8 mouse cellular contexts compared by ENCODE assay signal in genomic region chr6:144944435-144945365, GRCm38 (mm10).
DNase-seq lines count a peak whose midpoint lies in the region; ATAC-seq and TF ChIP-seq lines count a peak whose summit lies in the region.

No protein-coding gene starts in this region.

- no peak overlapping the region for H3K9ac ChIP-seq in kidney, embryonic 16.5 days (replicated peaks; ENCODE audit: low read length)
- no peak overlapping the region for H3K9ac ChIP-seq in forebrain, embryonic 14.5 days (ENCODE audit: low read length)
- H3K9ac ChIP-seq in limb, embryonic 14.5 days (ENCODE audit: low read depth, low read length, severe bottlenecking): no peak overlapping the region
- no peak overlapping the region for H3K9ac ChIP-seq in neural tube, embryonic 15.5 days (replicated peaks)

- no peaks in the 10 kb centered on the region for H3K9me3 ChIP-seq in kidney, embryonic 16.5 days (ENCODE audit: low read length)
- no peaks in the 10 kb centered on the region for H3K9me3 ChIP-seq in forebrain, embryonic 14.5 days (replicated peaks; ENCODE audit: control insufficient read depth, low read length)
- H3K9me3 ChIP-seq in limb, embryonic 14.5 days (ENCODE audit: control insufficient read depth, low read length): no peaks in the 10 kb centered on the region
- no peaks in the 10 kb centered on the region for H3K9me3 ChIP-seq in neural tube, embryonic 15.5 days (replicated peaks)

- 39% methylated on average over 10 of the region's 10 CpGs for WGBS in kidney, embryonic 16.5 days
- WGBS in forebrain, embryonic 14.5 days: 18% methylated on average over 10 of the region's 10 CpGs
- 39% methylated on average over 10 of the region's 10 CpGs for WGBS in limb, embryonic 14.5 days
- 25% methylated on average over 10 of the region's 10 CpGs for WGBS in neural tube, embryonic 15.5 days

- no peak overlapping the region for H3K4me2 ChIP-seq in kidney, embryonic 16.5 days (replicated peaks; ENCODE audit: low read depth, low read length)
- H3K4me2 ChIP-seq in forebrain, embryonic 14.5 days (ENCODE audit: low read length): no peak overlapping the region
- H3K4me2 ChIP-seq in limb, embryonic 14.5 days (replicated peaks; ENCODE audit: low read depth, low read length, severe bottlenecking): peak overlapping the region; percentile 14; the same call in 1 of the 2 replicates
- no peak overlapping the region; the same call in 1 of the 2 replicates for H3K4me2 ChIP-seq in neural tube, embryonic 15.5 days

- H3K27me3 ChIP-seq in kidney, embryonic 16.5 days (ENCODE audit: insufficient read depth, low read length): no peaks in the 10 kb centered on the region
- H3K27me3 ChIP-seq in forebrain, embryonic 14.5 days (replicated peaks; ENCODE audit: control insufficient read depth, insufficient read depth, low read length): no peaks in the 10 kb centered on the region
- no peaks in the 10 kb centered on the region for H3K27me3 ChIP-seq in limb, embryonic 14.5 days (ENCODE audit: control insufficient read depth, insufficient read depth, low read length)
- H3K27me3 ChIP-seq in neural tube, embryonic 15.5 days (replicated peaks): no peaks in the 10 kb centered on the region

- H3K27ac ChIP-seq in kidney, embryonic 16.5 days (ENCODE audit: low read length): no peak overlapping the region
- H3K27ac ChIP-seq in forebrain, embryonic 14.5 days (ENCODE audit: low read depth, low read length): no peak overlapping the region
- H3K27ac ChIP-seq in limb, embryonic 14.5 days (replicated peaks; ENCODE audit: low read depth, low read length): peak overlapping the region; percentile 77
- peak overlapping the region; percentile 60 for H3K27ac ChIP-seq in neural tube, embryonic 15.5 days (replicated peaks)

- H3K4me1 ChIP-seq in kidney, embryonic 16.5 days (ENCODE audit: insufficient read depth, low read length): peaks cover 6% of the 10 kb centered on the region; the same call in 1 of the 2 replicates
- 0 out of 2 replicates have a peak, but pooled peaks cover 8% of the 10 kb centered on the region for H3K4me1 ChIP-seq in forebrain, embryonic 14.5 days (ENCODE audit: control insufficient read depth, insufficient read depth, low read length)
- H3K4me1 ChIP-seq in limb, embryonic 14.5 days (ENCODE audit: control insufficient read depth, insufficient read depth, low read length): 0 out of 2 replicates have a peak, but pooled peaks cover 10% of the 10 kb centered on the region
- H3K4me1 ChIP-seq in neural tube, embryonic 15.5 days: peaks cover 29% of the 10 kb centered on the region

- no peak overlapping the region for H3K4me3 ChIP-seq in kidney, embryonic 16.5 days (ENCODE audit: low read length)
- no peak overlapping the region for H3K4me3 ChIP-seq in forebrain, embryonic 14.5 days (ENCODE audit: low read depth, low read length)
- no peak overlapping the region for H3K4me3 ChIP-seq in limb, embryonic 14.5 days (replicated peaks; ENCODE audit: low read length)
- no peak overlapping the region for H3K4me3 ChIP-seq in neural tube, embryonic 15.5 days (replicated peaks)

- ATAC-seq in kidney, embryonic 16.5 days (ENCODE audit: low FRiP score, low TSS enrichment): 0 out of 2 replicates have a peak, but pooled peaks have one; percentile 60
- peak; percentile 80 for ATAC-seq in forebrain, embryonic 14.5 days
- ATAC-seq in limb, embryonic 14.5 days (ENCODE audit: low FRiP score, low read depth): peak; percentile 68; the same call in 1 of the 2 replicates
- peak; percentile 54; the same call in 1 of the 2 replicates for ATAC-seq in neural tube, embryonic 15.5 days (ENCODE audit: low FRiP score)

- no peak for TF ChIP-seq POLR2A in limb, embryonic 14.5 days (IDR thresholded peaks at IDR 0.05; ENCODE audit: borderline replicate concordance, extremely low read depth, insufficient read depth, insufficient read length)

- no peaks in the 10 kb centered on the region for H3K36me3 ChIP-seq in kidney, embryonic 16.5 days (ENCODE audit: insufficient read depth, low read length)
- no peaks in the 10 kb centered on the region for H3K36me3 ChIP-seq in forebrain, embryonic 14.5 days (ENCODE audit: control insufficient read depth, insufficient read depth, low read length)
- no peaks in the 10 kb centered on the region for H3K36me3 ChIP-seq in limb, embryonic 14.5 days (ENCODE audit: control insufficient read depth, insufficient read depth, low read length)
- no peaks in the 10 kb centered on the region for H3K36me3 ChIP-seq in neural tube, embryonic 15.5 days

- intact Hi-C loops in heart, postnatal 25 days (cut with DNase I): no loop called here
- intact Hi-C loops in left cerebral cortex, postnatal 10 days (cut with DNase I): no loop called here

- no peak for DNase-seq in kidney, postnatal 25 days
- peak; percentile 70 for DNase-seq in forebrain, embryonic 14.5 days (ENCODE audit: low spot score)
- DNase-seq in limb, embryonic 14.5 days (ENCODE audit: low spot score): peak; percentile 62
- DNase-seq in heart, postnatal 25 days (ENCODE audit: low spot score): no peak
- no peak for DNase-seq in lung, adult 18-20 months
- no peak for DNase-seq in left cerebral cortex, postnatal 10 days (ENCODE audit: extremely low spot score in 1 of 2, low spot score in 2 of 2)

Comparison
In these comparisons a context has a peak if more than half of its experiments do, and no peak if none do; other contexts are left out.
1. H3K27ac ChIP-seq: peak in limb, embryonic 14.5 days (single experiment) and neural tube, embryonic 15.5 days (single experiment); none in kidney, embryonic 16.5 days (single experiment) and forebrain, embryonic 14.5 days (single experiment).
2. DNase-seq: peak in forebrain, embryonic 14.5 days (single experiment) and limb, embryonic 14.5 days (single experiment); none in kidney, postnatal 25 days (0 of 2), heart, postnatal 25 days (single experiment), lung, adult 18-20 months (0 of 2) and left cerebral cortex, postnatal 10 days (0 of 2).
3. Peak in every context shown above with its lines, with median percentiles within 50 percentile points of each other: ATAC-seq.